Mouse (Mus musculus) embryo, embryonic 9.5 days (tissue): ENCODE results near the gene Piga.
A peak's percentile ranks its signal among the peaks of the same experiment; 100 is the strongest.

Source experiments
- DNase-seq: peaks from one replicate; pipeline ENCODE4 v3.0.0-alpha.2; 2017; ENCODE audit errors: extremely low spot score

Piga gene

GRCm38 (mm10) chrX:164432682-164433081 lies 13.1 kb downstream of the Piga start:
- no peak for DNase-seq

GRCm38 (mm10) chrX:164436709-164437108 lies 17.1 kb downstream of the Piga start, which contains the start of gene Asb11:
Gene Asb11, plus strand, starts transcription at chrX:164436994.
- DNase-seq = no peak

GRCm38 (mm10) chrX:164439462-164439861 lies 19.9 kb downstream of the Piga start:
- DNase-seq = no peak

GRCm38 (mm10) chrX:164440140-164440539 lies 20.6 kb downstream of the Piga start:
- no peak for DNase-seq

- DNase-seq = no peak
Measured at GRCm38 (mm10) chrX:164440703-164441102, 21.1 kb downstream of the Piga start.

GRCm38 (mm10) chrX:164441306-164441705 lies 21.7 kb downstream of the Piga start:
- no peak for DNase-seq

- no peak for DNase-seq
Measured at GRCm38 (mm10) chrX:164445601-164446000, 26.0 kb downstream of the Piga start.

GRCm38 (mm10) chrX:164446106-164446551 lies 26.5 kb downstream of the Piga start:
- no peak for DNase-seq

- no peak for DNase-seq
Measured at GRCm38 (mm10) chrX:164446835-164447681, 27.5 kb downstream of the Piga start.

GRCm38 (mm10) chrX:164447682-164448071 lies 28.1 kb downstream of the Piga start:
- DNase-seq = no peak

- DNase-seq = peak; percentile 27
Measured at GRCm38 (mm10) chrX:164449201-164449600, 29.6 kb downstream of the Piga start.

GRCm38 (mm10) chrX:164459205-164459878 lies 39.8 kb downstream of the Piga start:
- DNase-seq = no peak
